In the genomic region with DNA sequence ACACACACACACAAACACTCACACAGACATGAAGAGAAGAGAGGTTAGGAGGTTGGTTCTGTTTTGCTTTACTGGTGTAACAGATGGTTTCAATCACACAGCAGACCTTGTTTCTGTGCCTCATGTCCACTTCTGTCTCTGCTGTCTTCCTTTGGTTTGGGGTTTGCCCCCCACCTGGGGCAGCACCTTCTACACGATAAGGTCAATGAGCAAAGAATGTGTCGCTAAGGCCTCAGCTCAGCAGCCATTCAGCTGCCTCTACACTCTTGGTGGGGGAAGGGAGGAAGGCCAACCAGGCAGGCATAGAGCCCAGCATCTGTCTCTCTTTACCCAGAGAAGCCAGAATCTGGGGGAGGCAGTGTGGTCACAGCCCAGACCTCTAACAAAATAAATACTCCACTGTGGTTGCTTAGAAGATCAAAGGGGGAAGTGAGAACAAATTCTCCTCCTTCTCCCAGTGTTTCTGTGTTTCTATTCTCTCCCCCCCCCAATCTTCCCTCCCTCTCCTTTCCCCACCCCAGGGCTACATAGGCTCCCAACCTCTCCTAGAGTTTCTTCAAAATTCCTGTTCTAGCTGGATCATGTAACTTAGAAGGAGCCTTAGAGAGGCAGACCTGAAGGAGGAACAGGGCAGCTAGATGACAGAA, we compare ENCODE assay signal across 7 mouse cellular contexts. TPM values are rescaled to one million over a fixed set of nuclear protein-coding genes. Genes with fewer than 3 reads are reported as not detected.
A peak's percentile ranks its signal among the peaks of the same experiment; 100 is the strongest.
DNase-seq lines count a peak whose midpoint lies in the region; ATAC-seq and TF ChIP-seq lines count a peak whose summit lies in the region.

No protein-coding gene starts in this region.

- ATAC-seq in common myeloid progenitor, adult 5-6 weeks (replicated peaks; ENCODE audit: low read depth, poor library complexity, severe bottlenecking), result peak; percentile 84
- ATAC-seq in limb, embryonic 15.5 days (ENCODE audit: insufficient number of reproducible peaks, low FRiP score, low TSS enrichment, low read depth), result peak; percentile 56; the same call in 1 of the 2 replicates

- H3K4me2 ChIP-seq in CH12.LX (ENCODE audit: insufficient read depth, low read depth, poor library complexity, severe bottlenecking), result peak overlapping the region; percentile 63
- no peak overlapping the region for H3K4me2 ChIP-seq in limb, embryonic 15.5 days

- DNase-seq in kidney, postnatal 10 days, result peak; percentile 65
- no peak for DNase-seq in kidney, postnatal 25 days
- peak; percentile 98 for DNase-seq in CH12.LX (ENCODE audit: extremely low read depth)
- DNase-seq in thymus, postnatal 14 days, result peak; percentile 51
- DNase-seq in urinary bladder, postnatal 36 days (ENCODE audit: low spot score in 2 of 2), result no peak

- TF ChIP-seq CTCF in CH12.LX (conservative IDR thresholded peaks at IDR 0.05 in 1 of 2, IDR thresholded peaks at IDR 0.05 in 1 of 2; ENCODE audit: low read depth in 2 of 2, low read length in 2 of 2), result no peak; a peak in 1 of 4 replicates

- peak; percentile 45 for TF ChIP-seq RAD21 in CH12.LX (IDR thresholded peaks at IDR 0.05; ENCODE audit: low read depth, low read length)

- H3K9me3 ChIP-seq in CH12.LX (replicated peaks; ENCODE audit: low read length), result no peaks in the 10 kb centered on the region
- no peaks in the 10 kb centered on the region for H3K9me3 ChIP-seq in limb, embryonic 15.5 days

- no peak; the same call in none of the 2 replicates for TF ChIP-seq POLR2A in CH12.LX (IDR thresholded peaks at IDR 0.05; ENCODE audit: low read depth, low read length)

- H3K79me2 ChIP-seq in CH12.LX (replicated peaks; ENCODE audit: control insufficient read depth, extremely low read depth, insufficient read depth, poor library complexity, severe bottlenecking), result peaks cover 28% of the 10 kb centered on the region

- H3K36me3 ChIP-seq in CH12.LX (replicated peaks in 1 of 2; ENCODE audit: control insufficient read depth in 1 of 2, insufficient read depth in 1 of 2, low read length in 1 of 2), result peaks cover 0 to 3% of the 10 kb centered on the region in 2 experiments
- H3K36me3 ChIP-seq in limb, embryonic 15.5 days, result no peaks in the 10 kb centered on the region

- 14% methylated on average over 2 of the region's 2 CpGs for WGBS in limb, embryonic 15.5 days

- peak overlapping the region; percentile 99 for H3K27ac ChIP-seq in CH12.LX (ENCODE audit: insufficient read depth, low read depth)
- peak overlapping the region; percentile 84 for H3K27ac ChIP-seq in limb, embryonic 15.5 days

- H3K27me3 ChIP-seq in CH12.LX (replicated peaks), result no peaks in the 10 kb centered on the region
- no peaks in the 10 kb centered on the region for H3K27me3 ChIP-seq in limb, embryonic 15.5 days

- TF ChIP-seq EP300 in CH12.LX (IDR thresholded peaks at IDR 0.05; ENCODE audit: low read length), result peak; percentile 89

- peak overlapping the region; percentile 57 for H3K9ac ChIP-seq in CH12.LX (ENCODE audit: insufficient read depth, low read depth)
- H3K9ac ChIP-seq in limb, embryonic 15.5 days, result no peak overlapping the region

- peak overlapping the region in 1 of 3 experiments; percentile 0 for H3K4me3 ChIP-seq in CH12.LX (replicated peaks in 1 of 3; ENCODE audit: low read depth in 2 of 3, low read length in 2 of 3, poor library complexity in 1 of 3)
- no peak overlapping the region for H3K4me3 ChIP-seq in limb, embryonic 15.5 days

- H3K4me1 ChIP-seq in CH12.LX (ENCODE audit: control insufficient read depth in 1 of 2, insufficient read depth in 2 of 2), result peaks cover 55 to 92% of the 10 kb centered on the region in 2 experiments
- peaks cover 26% of the 10 kb centered on the region for H3K4me1 ChIP-seq in limb, embryonic 15.5 days

- dilution Hi-C loops in CH12.LX (cut with MboI; ENCODE audit: extremely low pct_ligation_motif_present, extremely low pct_unique_long_range_greater_than_20kb, low sequenced_read_pairs), result no loop called here

- in situ Hi-C loops in CH12.LX (cut with MboI; ENCODE audit: low pct_ligation_motif_present, low pct_unique_long_range_greater_than_20kb, low sequenced_read_pairs), result loop anchor here (25.0 kb wide), 1 partner anchor 781 kb away; the partner anchor contains the start of gene Slc25a19

TF ChIP-seq in CH12.LX, 34 proteins besides CTCF, POLR2A, EP300 and RAD21:
- TF ChIP-seq KAT2A (IDR thresholded peaks at IDR 0.05; ENCODE audit: insufficient replicate concordance, low read length) (0 out of 2 replicates have a peak, but pooled peaks have one; percentile 11), PAX5 (IDR thresholded peaks at IDR 0.05; ENCODE audit: low read length) (no peak), MAFK (IDR thresholded peaks at IDR 0.05; ENCODE audit: insufficient replicate concordance, low read length) (peak; percentile 71), NRF1 (IDR thresholded peaks at IDR 0.05; ENCODE audit: low read depth, low read length) (peak; percentile 55), RCOR1 (conservative IDR thresholded peaks at IDR 0.05; ENCODE audit: low read depth, low read length) (no peak; the same call in 1 of the 2 replicates), MYC (IDR thresholded peaks at IDR 0.05; ENCODE audit: low read depth, low read length) (peak; percentile 91), ZKSCAN1 (IDR thresholded peaks at IDR 0.05; ENCODE audit: borderline replicate concordance, low read depth, low read length) (no peak), USF2 (conservative IDR thresholded peaks at IDR 0.05; ENCODE audit: low read depth, low read length) (no peak), BHLHE40 (IDR thresholded peaks at IDR 0.05; ENCODE audit: low read depth, low read length) (peak; percentile 91), JUN (IDR thresholded peaks at IDR 0.05; ENCODE audit: insufficient read depth, low read depth, low read length) (peak; percentile 46), ETS1 (conservative IDR thresholded peaks at IDR 0.05; ENCODE audit: low read depth, low read length) (peak; percentile 95), MXI1 (IDR thresholded peaks at IDR 0.05; ENCODE audit: low read depth, low read length) (peak; percentile 71; the same call in 1 of the 2 replicates), UBTF (IDR thresholded peaks at IDR 0.05; ENCODE audit: low read depth, low read length) (no peak), SMC3 (IDR thresholded peaks at IDR 0.05; ENCODE audit: low read depth, low read length) (peak; percentile 55), JUND (conservative IDR thresholded peaks at IDR 0.05; ENCODE audit: low read depth, low read length) (peak; percentile 68), CHD1 (IDR thresholded peaks at IDR 0.05; ENCODE audit: low read depth, low read length) (no peak; the same call in 1 of the 2 replicates), TBP (conservative IDR thresholded peaks at IDR 0.05; ENCODE audit: low read depth, low read length) (peak; percentile 80), USF1 (IDR thresholded peaks at IDR 0.05; ENCODE audit: low read depth, low read length) (no peak), MAX (IDR thresholded peaks at IDR 0.05; ENCODE audit: low read length) (peak; percentile 93), NELFE (IDR thresholded peaks at IDR 0.05; ENCODE audit: low read depth, low read length) (no peak; the same call in 1 of the 2 replicates), ZC3H11A (IDR thresholded peaks at IDR 0.05; ENCODE audit: low read depth, low read length) (no peak; the same call in 1 of the 2 replicates), POLR2AphosphoS2 (IDR thresholded peaks at IDR 0.05; ENCODE audit: low read depth, low read length) (no peak), GABPA (IDR thresholded peaks at IDR 0.05; ENCODE audit: insufficient replicate concordance, low read depth, low read length) (no peak), E2F4 (IDR thresholded peaks at IDR 0.05; ENCODE audit: insufficient replicate concordance, low read depth, low read length) (0 out of 2 replicates have a peak, but pooled peaks have one; percentile 16), ZNF384 (IDR thresholded peaks at IDR 0.05; ENCODE audit: low read depth, low read length) (peak; percentile 59; the same call in 1 of the 2 replicates), CHD2 (IDR thresholded peaks at IDR 0.05; ENCODE audit: low read length) (peak; percentile 97), HCFC1 (IDR thresholded peaks at IDR 0.05; ENCODE audit: low read depth, low read length) (0 out of 2 replicates have a peak, but pooled peaks have one; percentile 43), MAZ (IDR thresholded peaks at IDR 0.05; ENCODE audit: low read depth, low read length) (peak; percentile 98), MEF2A (IDR thresholded peaks at IDR 0.05; ENCODE audit: borderline replicate concordance, low read depth, low read length) (peak; percentile 91), ZMIZ1 (IDR thresholded peaks at IDR 0.05; ENCODE audit: low read depth, low read length) (peak; percentile 59; the same call in 1 of the 2 replicates), IRF4 (IDR thresholded peaks at IDR 0.05; ENCODE audit: low read depth, low read length) (peak; percentile 80), ELF1 (IDR thresholded peaks at IDR 0.05; ENCODE audit: low read depth, low read length) (peak; percentile 51; the same call in 1 of the 2 replicates), SIN3A (IDR thresholded peaks at IDR 0.05; ENCODE audit: low read length) (peak; percentile 80), TCF12 (IDR thresholded peaks at IDR 0.05; ENCODE audit: low read depth, low read length) (peak; percentile 98)
TF ChIP-seq in CH12.LX: peak in this region for 23.

RNA-seq across cellular contexts. Expression of gene Rnf157, which starts 5.5 kb away (rescaled TPM):
- total RNA-seq in CH12.LX (2012; rRNA removed), result 17.2 and 39.3 TPM in 2 replicates
- 7.2 and 8.7 TPM in 2 replicates for total RNA-seq in CH12.LX (2014; rRNA removed)
- polyA plus RNA-seq in CH12.LX (2012; ENCODE audit: insufficient read length, low read depth), result 8.7 and 10.9 TPM in 2 replicates
- total RNA-seq in common myeloid progenitor, adult 5-6 weeks (2017), result 7.0 and 9.2 TPM in 2 replicates
- polyA plus RNA-seq in limb, embryonic 15.5 days (2015; fragmentation: Nextera tagmentation; extraction: Ambion mirVana), result 9.9 and 12.3 TPM in 2 replicates

RNA-seq across cellular contexts. Expression of gene Ubald2, which starts 15.6 kb away (rescaled TPM):
- total RNA-seq in CH12.LX (2012; rRNA removed), result 321 and 436 TPM in 2 replicates
- total RNA-seq in CH12.LX (2014; rRNA removed), result 291 and 336 TPM in 2 replicates
- 222 and 228 TPM in 2 replicates for polyA plus RNA-seq in CH12.LX (2012; ENCODE audit: insufficient read length, low read depth)
- total RNA-seq in common myeloid progenitor, adult 5-6 weeks (2017), result 60.7 and 82.5 TPM in 2 replicates
- polyA plus RNA-seq in limb, embryonic 15.5 days (2015; fragmentation: Nextera tagmentation; extraction: Ambion mirVana), result 25.9 and 26.6 TPM in 2 replicates

RNA-seq across cellular contexts. Expression of gene Qrich2, which starts 47.7 kb away (rescaled TPM):
- total RNA-seq in CH12.LX (2012; rRNA removed), result 0.13 and 0.38 TPM in 2 replicates
- total RNA-seq in CH12.LX (2014; rRNA removed), result 0.23 and 0.32 TPM in 2 replicates
- polyA plus RNA-seq in CH12.LX (2012; ENCODE audit: insufficient read length, low read depth), result 0.29 and 0.37 TPM in 2 replicates
- total RNA-seq in common myeloid progenitor, adult 5-6 weeks (2017), result not detected in 2 replicates
- polyA plus RNA-seq in limb, embryonic 15.5 days (2015; fragmentation: Nextera tagmentation; extraction: Ambion mirVana), result 0.09 and 0.15 TPM in 2 replicates

Comparison
In these comparisons a context has a peak if more than half of its experiments do, and no peak if none do; other contexts are left out.
1. DNase-seq: peak in kidney, postnatal 10 days (single experiment), CH12.LX (single experiment) and thymus, postnatal 14 days (single experiment); none in kidney, postnatal 25 days (0 of 2) and urinary bladder, postnatal 36 days (0 of 2).